Mouse (Mus musculus) megakaryocyte progenitor cell, adult 5-6 weeks (primary cell): ENCODE data around the gene Mrpl12. TPM values are rescaled to one million over a fixed set of nuclear protein-coding genes. Genes with fewer than 3 reads are reported as not detected.

Experiments
- ATAC-seq: replicated peaks from 2 replicates; pipeline ENCODE4 v1.8.0; 2016; ENCODE audit warnings: mild to moderate bottlenecking, moderate TSS enrichment, inconsistent platforms; ENCODE audit not compliant: poor library complexity
- total RNA-seq, 2 experiments: library from RNA; stranded (forward) in 1 of 2; stranded (reverse) in 1 of 2; fragments of 157-497, 149-512 nt in 1 of 2; fragments of 200-1000 nt in 1 of 2; gene quantifications; 2 replicates each; pipeline versions ENCODE4 v1.2.3 to v1.2.4; 2015 to 2017

Gene Mrpl12
- total RNA-seq, 2 experiments from 2014 or later, result 107 to 142 TPM

GRCm38 (mm10) chr11:120467736-120468092 is 16.7 kb upstream of the Mrpl12 start:
- no peak for ATAC-seq

- no peak for ATAC-seq
Measured at GRCm38 (mm10) chr11:120472052-120472451, 12.4 kb upstream of the Mrpl12 start.

GRCm38 (mm10) chr11:120483448-120483934 is 922 bp upstream of the Mrpl12 start:
- ATAC-seq, result no peak

GRCm38 (mm10) chr11:120485251-120485650 is 838 bp downstream of the Mrpl12 start:
- no peak for ATAC-seq

- no peak for ATAC-seq
Measured at GRCm38 (mm10) chr11:120488516-120488915, 4.1 kb downstream of the Mrpl12 start.

- ATAC-seq, result peak; percentile 59
Measured at GRCm38 (mm10) chr11:120489054-120489761, 4.8 kb downstream of the Mrpl12 start.

- ATAC-seq, result no peak
Measured at GRCm38 (mm10) chr11:120490291-120491046, 6.1 kb downstream of the Mrpl12 start.

- peak; percentile 53 for ATAC-seq
Measured at GRCm38 (mm10) chr11:120491317-120492023, 7.1 kb downstream of the Mrpl12 start, which contains the start of gene Slc25a10. Slc25a10 (plus strand) TSS chr11:120491840.

- ATAC-seq, result peak; percentile 44
Measured at GRCm38 (mm10) chr11:120492024-120492877, 7.8 kb downstream of the Mrpl12 start.

- ATAC-seq, result no peak
Measured at GRCm38 (mm10) chr11:120492878-120493203, 8.4 kb downstream of the Mrpl12 start.

GRCm38 (mm10) chr11:120493351-120493750 is 8.9 kb downstream of the Mrpl12 start:
- no peak for ATAC-seq

- ATAC-seq, result no peak
Measured at GRCm38 (mm10) chr11:120493911-120494310, 9.5 kb downstream of the Mrpl12 start.

GRCm38 (mm10) chr11:120497436-120497835 is 13.0 kb downstream of the Mrpl12 start:
- ATAC-seq, result no peak

GRCm38 (mm10) chr11:120498226-120498625 is 13.8 kb downstream of the Mrpl12 start:
- ATAC-seq, result no peak

GRCm38 (mm10) chr11:120498891-120499290 is 14.5 kb downstream of the Mrpl12 start:
- ATAC-seq, result no peak

- ATAC-seq, result no peak
Measured at GRCm38 (mm10) chr11:120499894-120500293, 15.5 kb downstream of the Mrpl12 start.

GRCm38 (mm10) chr11:120500357-120500756 is 15.9 kb downstream of the Mrpl12 start:
- no peak for ATAC-seq

GRCm38 (mm10) chr11:120501018-120501417 is 16.6 kb downstream of the Mrpl12 start:
- no peak for ATAC-seq

GRCm38 (mm10) chr11:120501701-120502100 is 17.3 kb downstream of the Mrpl12 start:
- no peak for ATAC-seq

- no peak for ATAC-seq
Measured at GRCm38 (mm10) chr11:120505661-120506060, 21.2 kb downstream of the Mrpl12 start.

- ATAC-seq, result peak; percentile 63
Measured at GRCm38 (mm10) chr11:120506899-120507298, 22.5 kb downstream of the Mrpl12 start.
